Mouse (Mus musculus) intestine, postnatal 0 days (tissue): Measurements from ENCODE around the gene Dnaic1. TPM values are rescaled to one million over a fixed set of nuclear protein-coding genes. Genes with fewer than 3 reads are reported as not detected.

Source experiments
- ATAC-seq: fragments of 200-750 bp; cut with Nextera tagmentation; 2 replicates; pipeline ENCODE4 v1.8.0; 2017; ENCODE audit warnings: mild to moderate bottlenecking, moderate TSS enrichment, moderate library complexity
- H3K27ac ChIP-seq: fragments of 300-500 bp; sonication (generic); 2 replicates; pipeline ENCODE4 v1.5.1; 2014; ENCODE audit warnings: mild to moderate bottlenecking, low read depth, low read length, moderate library complexity
- H3K27me3 ChIP-seq: fragments of 300-500 bp; sonication (generic); replicated peaks from 2 replicates; pipeline ENCODE4 v1.6.1; 2014; ENCODE audit warnings: low read length, mixed read lengths; ENCODE audit not compliant: control insufficient read depth, insufficient read depth
- H3K36me3 ChIP-seq: fragments of 300-500 bp; sonication (generic); 2 replicates; pipeline ENCODE4 v1.6.1; 2014; ENCODE audit warnings: mild to moderate bottlenecking, moderate library complexity; ENCODE audit not compliant: control insufficient read depth, insufficient read depth
- H3K4me1 ChIP-seq: fragments of 300-500 bp; sonication (generic); replicated peaks from 2 replicates; pipeline ENCODE4 v1.6.1; 2014; ENCODE audit warnings: antibody characterized with exemption, low read length, mixed read lengths; ENCODE audit not compliant: control insufficient read depth, insufficient read depth
- H3K4me2 ChIP-seq: fragments of 300-500 bp; sonication (generic); replicated peaks from 2 replicates; pipeline ENCODE4 v1.6.1; 2014; ENCODE audit warnings: low read depth, mild to moderate bottlenecking, moderate library complexity
- H3K4me3 ChIP-seq: fragments of 300-500 bp; sonication (generic); 2 replicates; pipeline ENCODE4 v1.5.1; 2014; ENCODE audit warnings: low read depth, low read length
- H3K9ac ChIP-seq: fragments of 300-500 bp; sonication (generic); 2 replicates; pipeline ENCODE4 v1.6.1; 2014; ENCODE audit warnings: mild to moderate bottlenecking, low read depth, low read length
- H3K9me3 ChIP-seq: fragments of 300-500 bp; sonication (generic); 2 replicates; pipeline ENCODE4 v1.6.1; 2016; ENCODE audit warnings: mixed run types; ENCODE audit not compliant: control insufficient read depth
- CTCF ChIP-seq: sonication (generic); IDR thresholded peaks from 2 replicates; pipeline ENCODE4 v1.5.1; 2016; ENCODE audit warnings: low read depth, mild to moderate bottlenecking, control low read depth, antibody characterized with exemption, moderate library complexity
- WGBS: fragments of 180-500 bp; shearing (Covaris S2); extraction: QIAGEN DNeasy Blood & Tissue Kit; methylation state at CpG from one replicate; pipeline ENCODE4 v1.1.7; 2014; 5-methylcytosine and 5-hydroxymethylcytosine counted together
- polyA plus RNA-seq: library from polyadenylated mRNA; unstranded; fragments of >200 nt; fragmentation: Nextera tagmentation; extraction: Ambion mirVana; gene quantifications from 2 replicates; pipeline ENCODE4 v1.2.1, GENCODE M21; 2015

The Dnaic1 gene
- polyA plus RNA-seq, 1 experiment from 2014 or later: 2.3 TPM

DNA sequence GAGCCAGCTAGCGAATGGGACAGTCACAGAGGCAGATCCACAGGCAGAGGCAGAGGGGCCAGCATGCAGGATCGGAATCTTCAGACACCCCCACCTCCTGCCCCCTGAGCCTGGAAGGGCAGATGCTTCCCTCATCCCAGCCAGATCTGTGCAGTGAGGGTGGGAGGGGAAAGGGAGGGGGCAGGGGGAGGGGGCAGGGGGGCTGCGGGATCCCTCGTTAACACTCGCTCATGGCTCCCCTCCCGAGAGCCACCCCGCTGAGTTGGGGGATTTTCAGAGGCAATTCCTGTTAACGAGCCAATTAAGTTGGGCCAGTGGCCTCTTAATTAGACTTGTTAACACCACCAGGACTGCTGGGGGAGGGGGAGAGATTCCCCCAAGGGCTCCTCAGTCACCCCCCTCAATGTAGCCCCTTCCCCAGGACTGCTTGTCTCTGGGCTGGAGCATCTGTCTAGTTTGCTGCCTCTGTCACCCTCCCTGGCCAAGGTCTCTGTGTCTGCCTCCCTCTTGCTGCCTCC lies 102.4 kb downstream of the Dnaic1 start:
- no peaks in the 10 kb centered on the region for H3K9me3 ChIP-seq
- no peaks in the 10 kb centered on the region for H3K4me1 ChIP-seq
- no peak overlapping the region for H3K4me2 ChIP-seq
- H3K27ac ChIP-seq: 0 out of 2 replicates have a peak overlapping the region, but pooled peaks have one; percentile 21
- H3K4me3 ChIP-seq: no peak overlapping the region
- no peaks in the 10 kb centered on the region for H3K36me3 ChIP-seq
- no peak for TF ChIP-seq CTCF
- H3K27me3 ChIP-seq: no peaks in the 10 kb centered on the region
- H3K9ac ChIP-seq: no peak overlapping the region
- no peak for ATAC-seq
- 27% methylated on average over 5 of the region's 8 CpGs for WGBS

DNA sequence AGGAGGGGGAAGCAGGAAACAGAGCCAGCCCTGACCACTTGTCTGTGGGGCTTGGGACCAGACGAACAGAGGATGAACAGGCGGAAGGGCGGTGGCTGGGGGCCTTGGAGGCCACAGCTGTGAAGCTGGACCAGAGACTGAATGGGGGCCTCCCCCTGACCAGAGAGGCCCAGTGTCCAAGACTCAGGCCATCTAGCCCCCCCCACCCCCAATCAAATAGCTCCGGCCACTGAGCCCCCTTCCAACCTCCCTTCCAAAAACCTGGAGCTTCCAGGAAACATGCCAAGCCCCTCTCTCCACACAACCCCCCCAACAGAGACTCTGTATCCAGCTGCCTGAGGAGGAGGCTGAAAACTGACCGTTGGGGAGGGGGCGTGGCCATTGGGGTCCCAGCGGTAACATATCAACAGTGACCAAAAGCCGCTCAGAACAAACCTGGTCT lies 103.0 kb downstream of the Dnaic1 start:
- H3K9ac ChIP-seq: no peak overlapping the region
- TF ChIP-seq CTCF: no peak
- no peak for ATAC-seq

DNA sequence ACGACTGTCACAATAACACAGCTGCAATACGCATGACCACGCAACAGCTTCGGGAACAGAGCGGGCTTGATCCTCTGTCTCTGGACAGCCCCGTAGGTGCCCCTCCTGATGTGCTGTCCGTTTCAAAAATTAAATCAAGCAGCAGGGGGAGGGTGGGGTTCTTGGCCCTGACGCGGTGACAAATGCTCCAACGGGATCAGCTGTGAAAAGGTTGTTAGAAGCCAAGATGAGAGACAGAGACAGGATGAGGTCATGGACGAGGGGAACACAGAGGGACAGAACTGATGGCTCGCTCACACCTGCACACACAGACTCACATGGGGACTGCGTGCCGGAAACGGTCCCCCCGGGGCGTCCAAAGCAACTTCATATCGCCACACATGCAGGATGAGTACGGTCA lies 103.6 kb downstream of the Dnaic1 start:
- no peaks in the 10 kb centered on the region for H3K36me3 ChIP-seq
- H3K4me3 ChIP-seq: no peak overlapping the region
- H3K27ac ChIP-seq: no peak overlapping the region
- no peak for ATAC-seq
- H3K9ac ChIP-seq: no peak overlapping the region
- no peak for TF ChIP-seq CTCF
- no peaks in the 10 kb centered on the region for H3K27me3 ChIP-seq
- no peak overlapping the region for H3K4me2 ChIP-seq
- H3K9me3 ChIP-seq: no peaks in the 10 kb centered on the region
- WGBS: 71% methylated on average over 19 of the region's 19 CpGs
- no peaks in the 10 kb centered on the region for H3K4me1 ChIP-seq

More for the DNA sequence above, 103.0 kb downstream of the Dnaic1 start:
- H3K4me2 ChIP-seq: no peak overlapping the region
- H3K27me3 ChIP-seq: no peaks in the 10 kb centered on the region
- 0 out of 2 replicates have a peak overlapping the region, but pooled peaks have one; percentile 21 for H3K27ac ChIP-seq
- H3K4me1 ChIP-seq: no peaks in the 10 kb centered on the region
- no peak overlapping the region for H3K4me3 ChIP-seq
- 32% methylated on average over 8 of the region's 8 CpGs for WGBS
- no peaks in the 10 kb centered on the region for H3K9me3 ChIP-seq
- no peaks in the 10 kb centered on the region for H3K36me3 ChIP-seq

DNA sequence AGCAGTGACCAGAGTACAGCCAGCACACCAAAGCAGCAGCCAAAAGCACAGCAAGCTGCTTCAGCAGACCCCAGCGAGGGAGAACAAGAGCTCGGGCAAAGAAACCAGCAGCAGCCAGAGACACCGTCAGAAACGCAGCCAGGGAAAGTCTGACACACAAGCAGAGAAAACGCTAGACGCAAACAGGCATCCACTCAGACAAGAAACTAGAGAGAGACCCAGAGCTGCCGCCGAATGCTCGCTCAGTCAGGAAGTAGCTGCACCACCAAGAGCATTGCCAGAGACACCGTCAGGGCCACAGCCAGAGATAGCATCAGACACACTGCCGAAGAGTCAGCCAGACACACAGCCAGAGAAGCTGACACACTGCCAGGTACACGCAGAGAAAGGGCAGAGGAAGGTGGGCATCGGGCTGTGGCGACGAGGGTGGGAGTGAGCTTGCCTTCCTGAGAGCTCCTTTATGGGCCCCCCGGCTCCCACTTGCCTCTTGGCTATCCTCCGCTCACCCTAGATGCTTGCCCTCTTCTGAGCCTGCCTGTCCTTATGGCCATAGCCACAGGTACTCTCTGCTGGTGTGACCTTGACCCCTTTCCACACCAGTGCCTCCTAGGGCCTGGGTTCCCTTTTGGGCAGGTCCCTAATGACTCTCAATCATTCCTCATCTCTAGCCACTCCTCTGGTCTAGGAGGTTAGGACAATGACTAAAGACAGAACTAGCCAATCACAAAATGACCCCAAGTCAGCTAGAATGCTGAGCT lies 106.9 kb downstream of the Dnaic1 start:
- Histone ChIP-seq H3K4me3 (no peak overlapping the region), H3K4me1 (no peaks in the 10 kb centered on the region), H3K36me3 (no peaks in the 10 kb centered on the region), H3K27ac (no peak overlapping the region), H3K27me3 (0 out of 2 replicates have a peak, but pooled peaks cover 4% of the 10 kb centered on the region), H3K9me3 (no peaks in the 10 kb centered on the region), H3K4me2 (no peak overlapping the region), H3K9ac (no peak overlapping the region)
- no peak for TF ChIP-seq CTCF
- no peak for ATAC-seq
- 61% methylated on average over 17 of the region's 17 CpGs for WGBS

DNA sequence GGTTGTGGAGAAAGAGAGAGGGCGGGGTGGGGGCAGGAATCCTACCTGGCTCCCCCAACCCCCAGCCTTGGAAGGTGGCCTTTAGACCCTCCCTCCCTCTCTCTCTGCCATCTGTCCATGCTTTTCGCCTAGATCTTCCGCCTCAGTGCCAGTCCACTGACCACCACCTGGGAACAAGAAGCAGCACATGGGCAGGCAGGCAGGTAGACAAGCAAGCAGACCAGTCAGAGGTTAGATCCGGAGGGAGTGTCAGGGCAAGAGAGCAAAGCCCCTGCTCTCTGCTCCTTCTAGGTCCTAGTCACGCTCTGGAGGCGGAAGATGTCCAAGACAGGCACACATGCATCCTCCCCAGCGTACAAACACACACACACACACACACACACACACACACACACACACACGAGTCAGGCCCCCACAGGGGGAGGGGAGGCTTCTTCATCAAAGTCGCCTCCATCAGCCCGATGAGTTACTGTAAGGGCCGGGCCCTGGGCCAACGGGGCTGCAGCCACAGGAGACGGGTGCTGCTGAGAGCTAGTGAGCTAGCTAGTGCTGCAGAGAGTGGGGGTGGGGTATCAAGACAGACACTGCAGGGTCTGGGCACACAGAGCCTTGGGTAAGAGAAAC lies 107.5 kb downstream of the Dnaic1 start:
- Histone ChIP-seq H3K27me3 (0 out of 2 replicates have a peak, but pooled peaks cover 4% of the 10 kb centered on the region), H3K27ac (no peak overlapping the region), H3K4me2 (no peak overlapping the region), H3K4me1 (no peaks in the 10 kb centered on the region), H3K9ac (no peak overlapping the region), H3K36me3 (no peaks in the 10 kb centered on the region), H3K4me3 (no peak overlapping the region), H3K9me3 (no peaks in the 10 kb centered on the region)
- ATAC-seq: no peak
- TF ChIP-seq CTCF: no peak
- 46% methylated on average over 12 of the region's 13 CpGs for WGBS

DNA sequence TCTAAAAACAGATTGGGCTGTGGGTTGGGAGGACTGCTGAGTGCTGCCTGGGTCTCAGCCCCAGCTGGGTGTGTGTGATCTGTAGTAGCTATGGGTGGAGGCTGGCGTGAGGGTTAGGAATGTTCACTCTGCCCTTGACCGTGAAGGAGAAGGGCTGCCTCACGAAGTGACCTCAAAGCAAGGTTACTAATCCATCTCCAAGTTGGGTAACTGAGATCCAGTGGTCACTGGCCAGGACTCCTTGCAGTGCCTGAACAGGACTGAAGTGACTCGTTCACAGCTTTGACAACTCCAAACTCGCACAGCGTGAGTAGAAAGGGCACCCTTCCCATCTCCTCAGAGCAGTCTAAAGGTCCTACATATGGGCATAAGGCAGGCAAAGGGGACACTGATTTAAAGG lies 109.3 kb downstream of the Dnaic1 start:
- H3K9ac ChIP-seq: no peak overlapping the region
- no peak for ATAC-seq
- TF ChIP-seq CTCF: no peak
- H3K27ac ChIP-seq: no peak overlapping the region
- WGBS: 69% methylated on average over 6 of the region's 6 CpGs
- H3K27me3 ChIP-seq: peaks cover 9% of the 10 kb centered on the region
- H3K4me2 ChIP-seq: no peak overlapping the region
- no peak overlapping the region for H3K4me3 ChIP-seq
- H3K4me1 ChIP-seq: no peaks in the 10 kb centered on the region
- no peaks in the 10 kb centered on the region for H3K36me3 ChIP-seq
- H3K9me3 ChIP-seq: no peaks in the 10 kb centered on the region
